Mouse (Mus musculus) brown adipose tissue, adult 24 weeks (tissue): ENCODE measurements around the gene Acap1. TPM values are rescaled to one million over a fixed set of nuclear protein-coding genes. Genes with fewer than 3 reads are reported as not detected.

Experiments
- H3K27ac ChIP-seq: fragments of 200-500 bp; replicated peaks from 2 replicates; pipeline ENCODE4 v1.5.1; 2012; ENCODE audit warnings: low read depth, mild to moderate bottlenecking, low read length
- H3K4me1 ChIP-seq: fragments of 200-500 bp; 2 replicates; pipeline ENCODE4 v1.6.1; 2012; ENCODE audit warnings: low read length, mixed read lengths; ENCODE audit not compliant: control insufficient read depth, insufficient read depth, insufficient read length
- H3K4me3 ChIP-seq: fragments of 200-500 bp; 2 replicates; pipeline ENCODE4 v1.5.1; 2012; ENCODE audit warnings: low read depth, mild to moderate bottlenecking, low read length, moderate library complexity; ENCODE audit not compliant: insufficient read depth
- polyA plus RNA-seq: library from polyadenylated mRNA; stranded (reverse); fragments of >200 nt; gene quantifications from 2 replicates; pipeline ENCODE4 v1.2.4, GENCODE M21; 2012; ENCODE audit not compliant: missing spikeins, insufficient read depth, insufficient read length

Acap1 gene
- polyA plus RNA-seq, 1 experiment = not detected

DNA sequence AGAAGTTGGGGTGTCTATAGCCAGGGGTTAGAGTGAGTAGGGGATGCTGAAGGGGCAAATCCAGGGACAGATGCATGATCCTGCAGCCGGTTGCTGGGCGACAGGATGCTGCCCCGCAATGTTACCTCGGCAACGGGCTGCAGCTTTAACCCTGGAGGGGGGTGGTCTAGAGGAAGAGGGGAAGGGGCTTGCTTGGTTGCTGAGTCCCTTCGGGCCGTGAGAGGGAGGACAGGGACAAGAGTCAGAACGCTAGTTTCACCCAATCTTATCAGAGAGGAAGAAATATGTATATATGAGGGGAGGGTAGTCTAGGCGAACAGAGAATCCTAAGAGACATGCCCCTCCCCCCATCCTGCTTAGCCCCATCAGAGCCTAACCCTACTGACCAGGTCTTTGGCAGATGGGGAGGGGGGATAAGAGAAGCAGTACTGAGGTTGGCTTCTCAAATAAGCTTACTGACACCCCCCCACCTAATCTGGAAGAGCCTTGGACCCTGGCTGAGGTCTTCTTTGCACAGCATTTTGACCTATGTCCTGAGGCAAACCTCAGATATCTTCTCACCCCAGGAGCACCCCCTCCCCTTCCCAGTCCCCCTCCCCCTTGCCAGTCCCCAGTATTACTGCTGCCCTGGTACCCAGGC is 59.9 kb downstream of the Acap1 start:
- H3K4me1 ChIP-seq = no peaks in the 10 kb centered on the region
- no peak overlapping the region for H3K4me3 ChIP-seq
- H3K27ac ChIP-seq = no peak overlapping the region

DNA sequence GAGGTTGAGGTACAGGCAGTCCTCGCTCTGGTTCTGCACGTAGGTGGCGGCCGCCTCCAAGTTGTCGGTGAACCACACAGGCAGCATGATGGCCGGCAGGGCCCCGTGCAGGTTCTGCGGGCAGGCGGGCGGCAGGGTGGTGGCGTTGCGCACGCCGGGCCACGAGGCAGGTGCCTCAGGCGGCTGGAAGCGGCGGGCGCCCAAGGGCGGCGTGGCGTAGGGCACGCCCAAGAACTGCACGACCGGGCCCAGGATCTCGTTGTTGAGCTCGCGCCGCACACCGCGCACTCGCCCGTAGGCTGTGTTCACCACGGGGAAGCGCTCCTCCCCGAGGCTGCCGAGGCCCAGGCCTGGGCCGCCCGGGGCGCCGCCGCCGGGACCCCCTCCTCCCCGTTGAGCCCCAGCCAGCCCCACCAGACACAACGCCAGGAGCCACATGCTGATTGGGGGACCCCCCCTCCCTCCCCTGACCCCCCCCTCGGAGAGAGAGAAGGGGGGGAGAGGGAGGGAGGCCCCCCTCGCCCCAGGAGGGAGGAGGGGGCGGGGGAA is 61.3 kb downstream of the Acap1 start:
- no peak overlapping the region for H3K27ac ChIP-seq
- H3K4me1 ChIP-seq = no peaks in the 10 kb centered on the region
- H3K4me3 ChIP-seq = no peak overlapping the region

- Histone ChIP-seq H3K4me3 (no peak overlapping the region), H3K27ac (no peak overlapping the region), H3K4me1 (no peaks in the 10 kb centered on the region)
Observed at GRCm38 (mm10) chr11:69833554-69833953, 61.8 kb downstream of the Acap1 start.

Other genes starting within 250 kb of the Acap1 start
- not detected in 2 replicates for gene Sox15, start 240.2 kb downstream of the Acap1 start, polyA plus RNA-seq
- 73.8 and 102 TPM in 2 replicates for gene Mpdu1, start 232.9 kb downstream of the Acap1 start, polyA plus RNA-seq
- 10.3 and 12.1 TPM in 2 replicates for gene Cd68, start 229.4 kb downstream of the Acap1 start, polyA plus RNA-seq
- gene Eif4a1, start 223.1 kb downstream of the Acap1 start, polyA plus RNA-seq = 268 and 317 TPM in 2 replicates
- 49.9 and 65.3 TPM in 2 replicates for gene Senp3, start 213.5 kb downstream of the Acap1 start, polyA plus RNA-seq
- 4.1 and 4.9 TPM in 2 replicates for gene Tnfsf13, start 209.8 kb downstream of the Acap1 start, polyA plus RNA-seq
- gene Tnfsf12, start 199.7 kb downstream of the Acap1 start, polyA plus RNA-seq = 12.7 and 13.7 TPM in 2 replicates
- 0.99 and 2.8 TPM in 2 replicates for gene Tnfsfm13, start 199.4 kb downstream of the Acap1 start, polyA plus RNA-seq
- 10.4 and 16.5 TPM in 2 replicates for gene Polr2a, start 136.9 kb downstream of the Acap1 start, polyA plus RNA-seq
- gene Slc35g3, start 133.6 kb downstream of the Acap1 start, polyA plus RNA-seq = not detected in 2 replicates
- gene Zbtb4, start 129.6 kb downstream of the Acap1 start, polyA plus RNA-seq = 17.2 and 23.6 TPM in 2 replicates
- gene Chrnb1, start 99.6 kb downstream of the Acap1 start, polyA plus RNA-seq = 1.7 and 2.4 TPM in 2 replicates
- gene Fgf11, start 93.7 kb downstream of the Acap1 start, polyA plus RNA-seq = 5.6 and 7.5 TPM in 2 replicates
- 1.2 TPM in 1 of 2 replicates, not detected in the other for gene Tmem102, start 89.9 kb downstream of the Acap1 start, polyA plus RNA-seq
- not detected in 2 replicates for gene Gm39566, start 80.2 kb downstream of the Acap1 start, polyA plus RNA-seq
- not detected in 2 replicates for gene Spem2, start 77.1 kb downstream of the Acap1 start, polyA plus RNA-seq
- not detected in 2 replicates for gene Spem1, start 73.4 kb downstream of the Acap1 start, polyA plus RNA-seq
- 1.8 and 2.7 TPM in 2 replicates for gene Nlgn2, start 57.8 kb downstream of the Acap1 start, polyA plus RNA-seq
- 206 and 248 TPM in 2 replicates for gene Tmem256, start 57.0 kb downstream of the Acap1 start, polyA plus RNA-seq
- 18.7 TPM in 2 replicates for gene Plscr3, start 49.2 kb downstream of the Acap1 start, polyA plus RNA-seq
- not detected in 2 replicates for gene Tnk1, start 36.8 kb downstream of the Acap1 start, polyA plus RNA-seq
- gene Tmem95, start 17.5 kb downstream of the Acap1 start, polyA plus RNA-seq = not detected in 2 replicates
- 2.5 and 3.3 TPM in 2 replicates for gene Kctd11, start 14.1 kb downstream of the Acap1 start, polyA plus RNA-seq
- gene 2810408A11Rik, start 5.4 kb upstream of the Acap1 start, polyA plus RNA-seq = 3.2 TPM in 1 of 2 replicates, not detected in the other
- 16.9 and 18.4 TPM in 2 replicates for gene Neurl4, start 5.5 kb upstream of the Acap1 start, polyA plus RNA-seq
- gene Gps2, start 18.3 kb upstream of the Acap1 start, polyA plus RNA-seq = 23.6 and 24.3 TPM in 2 replicates
- gene Eif5a, start 26.4 kb upstream of the Acap1 start, polyA plus RNA-seq = 424 and 439 TPM in 2 replicates
- 37.9 and 76.4 TPM in 2 replicates for gene Ybx2, start 40.3 kb upstream of the Acap1 start, polyA plus RNA-seq
- gene Slc2a4, start 52.6 kb upstream of the Acap1 start, polyA plus RNA-seq = 466 and 489 TPM in 2 replicates
- not detected in 2 replicates for gene Cldn7, start 69.2 kb upstream of the Acap1 start, polyA plus RNA-seq
- 82.4 and 122 TPM in 2 replicates for gene Ctdnep1, start 85.6 kb upstream of the Acap1 start, polyA plus RNA-seq
- gene Elp5, start 87.0 kb upstream of the Acap1 start, polyA plus RNA-seq = 66.7 and 78.0 TPM in 2 replicates
- gene Gabarap, start 95.6 kb upstream of the Acap1 start, polyA plus RNA-seq = 576 and 663 TPM in 2 replicates
- gene Phf23, start 100.2 kb upstream of the Acap1 start, polyA plus RNA-seq = 24.2 and 26.4 TPM in 2 replicates
- gene Dvl2, start 105.1 kb upstream of the Acap1 start, polyA plus RNA-seq = 2.6 and 4.9 TPM in 2 replicates
- 1,981 and 2,287 TPM in 2 replicates for gene Acadvl, start 119.9 kb upstream of the Acap1 start, polyA plus RNA-seq
- 2.4 and 2.7 TPM in 2 replicates for gene Dlg4, start 121.4 kb upstream of the Acap1 start, polyA plus RNA-seq
- 0.87 TPM in 1 of 2 replicates, not detected in the other for gene Asgr1, start 158.5 kb upstream of the Acap1 start, polyA plus RNA-seq
- gene Asgr2, start 197.1 kb upstream of the Acap1 start, polyA plus RNA-seq = not detected in 2 replicates
- 13.1 and 16.8 TPM in 2 replicates for gene Mgl2, start 234.8 kb upstream of the Acap1 start, polyA plus RNA-seq